Mouse (Mus musculus) testis, adult 2 months (tissue): ENCODE measurements around the gene Cyb5r3.

Experiments used
- CTCF ChIP-seq: fragments of 200-500 bp; IDR thresholded peaks from 2 replicates; pipeline ENCODE4 v1.5.1; 2012; ENCODE audit warnings: low read depth, mild to moderate bottlenecking, inconsistent platforms, low read length, moderate library complexity; ENCODE audit not compliant: control insufficient read depth, insufficient read depth, insufficient replicate concordance
- POLR2A ChIP-seq: fragments of 200-500 bp; IDR thresholded peaks from 2 replicates; pipeline ENCODE4 v1.6.1; 2012; ENCODE audit warnings: low read depth, mild to moderate bottlenecking, inconsistent platforms, low read length, moderate library complexity; ENCODE audit not compliant: control insufficient read depth

GRCm38 (mm10) chr15:83159823-83160222 is 12.6 kb downstream of the Cyb5r3 start:
- TF ChIP-seq CTCF (no peak), POLR2A (no peak)
